Mouse (Mus musculus) embryonic fibroblast, embryonic 13.5 days (primary cell): ENCODE data around the gene Brpf3.

Experiments
- CTCF ChIP-seq: IDR thresholded peaks from 2 replicates; pipeline ENCODE4 v1.5.1; 2011; ENCODE audit warnings: mild to moderate bottlenecking, control low read depth, low read length, moderate library complexity, borderline replicate concordance; ENCODE audit not compliant: insufficient read depth
- POLR2A ChIP-seq: IDR thresholded peaks from 2 replicates; pipeline ENCODE4 v1.6.1; 2011; ENCODE audit warnings: low read depth, mild to moderate bottlenecking, control low read depth, low read length, moderate library complexity

- TF ChIP-seq CTCF (no peak), POLR2A (no peak)
Observed at GRCm38 (mm10) chr17:28780836-28781235, 20.1 kb upstream of the Brpf3 start.
